Mouse (Mus musculus): ENCODE measurements around the gene Ankmy2. TPM values are rescaled to one million over a fixed set of nuclear protein-coding genes. Genes with fewer than 3 reads are reported as not detected.

The Ankmy2 gene
- polyA plus RNA-seq (2012; rRNA removed): 34.1 and 35.2 TPM in 2 replicates

GRCm38 (mm10) chr12:36156637-36157303, at the start of gene Ankmy2:
Gene Ankmy2 (plus strand): TSS chr12:36157114.

GRCm38 (mm10) chr12:36157638-36158308, 859 bp downstream of the Ankmy2 start, which contains the start of gene Bzw2:
Gene Bzw2 (minus strand): TSS chr12:36158080.

Other genes with a start within 250 kb of the Ankmy2 start
- gene Agr3, start 231.5 kb upstream of the Ankmy2 start, polyA plus RNA-seq (2012; rRNA removed): 0.11 and 0.36 TPM in 2 replicates
- gene Agr2, start 164.2 kb upstream of the Ankmy2 start, polyA plus RNA-seq (2012; rRNA removed): 0.40 TPM in 1 of 2 replicates, not detected in the other
- gene Tspan13, start 114.6 kb upstream of the Ankmy2 start, polyA plus RNA-seq (2012; rRNA removed): 212 and 254 TPM in 2 replicates
- 217 and 269 TPM in 2 replicates for gene Bzw2, start 966 bp downstream of the Ankmy2 start, polyA plus RNA-seq (2012; rRNA removed)
- 0.09 TPM in 1 of 2 replicates, not detected in the other for gene Lrrc72, start 96.3 kb downstream of the Ankmy2 start, polyA plus RNA-seq (2012; rRNA removed)
- 8.5 and 13.3 TPM in 2 replicates for gene Sostdc1, start 157.0 kb downstream of the Ankmy2 start, polyA plus RNA-seq (2012; rRNA removed)
- gene Ispd, start 224.3 kb downstream of the Ankmy2 start, polyA plus RNA-seq (2012; rRNA removed): 3.7 and 4.3 TPM in 2 replicates
- 0.39 and 0.79 TPM in 2 replicates for gene D630036H23Rik, start 225.1 kb downstream of the Ankmy2 start, polyA plus RNA-seq (2012; rRNA removed)